Mouse (Mus musculus) bone marrow macrophage, adult 2 months (primary cell): ENCODE results near the gene Trp53rka.

ENCODE experiments used
- CTCF ChIP-seq: IDR thresholded peaks from 2 replicates; pipeline ENCODE4 v1.5.1; 2012; ENCODE audit warnings: low read depth, mild to moderate bottlenecking, low read length, moderate library complexity
- POLR2A ChIP-seq: IDR thresholded peaks from 2 replicates; pipeline ENCODE4 v1.6.1; 2012; ENCODE audit warnings: mild to moderate bottlenecking, low read depth, low read length, borderline replicate concordance

DNA sequence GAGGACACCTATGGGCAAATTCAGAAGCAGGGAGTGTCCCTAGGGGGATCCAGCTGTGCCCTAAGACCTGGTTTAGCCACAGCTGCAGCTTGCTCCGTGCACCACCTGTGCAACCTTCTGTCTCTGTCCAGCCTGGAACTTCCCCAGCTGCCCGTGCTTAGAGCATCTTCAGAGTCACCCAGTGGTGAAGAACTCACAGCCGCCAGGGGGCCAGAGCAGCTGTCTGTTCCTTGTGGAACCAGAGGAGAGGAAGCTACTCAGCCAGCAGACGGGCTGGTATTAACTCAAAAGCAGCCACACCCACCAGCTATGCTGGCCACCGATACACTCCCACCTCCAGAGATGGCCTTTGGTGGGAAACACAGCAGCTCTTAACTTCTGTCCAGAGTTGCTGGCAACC, 23.0 kb downstream of the Trp53rka start:
- TF ChIP-seq CTCF = no peak; the same call in 1 of the 2 replicates
- no peak for TF ChIP-seq POLR2A
